Mouse (Mus musculus) kidney, adult 2 months (tissue): ENCODE results near the gene Abcb8.

ENCODE experiments used
- CTCF ChIP-seq: fragments of 200-500 bp; conservative IDR thresholded peaks from 2 replicates; pipeline ENCODE4 v1.5.1; 2011; ENCODE audit warnings: low read depth, mild to moderate bottlenecking, control low read depth, low read length, moderate library complexity, mixed read lengths; ENCODE audit not compliant: insufficient read depth, insufficient read length
- POLR2A ChIP-seq: fragments of 200-500 bp; IDR thresholded peaks from one replicate; pipeline ENCODE4 v1.6.1; 2011; ENCODE audit warnings: low read depth, low read length, control low read depth

GRCm38 (mm10) chr5:24452691-24453233 lies 59.3 kb downstream of the Abcb8 start:
- TF ChIP-seq CTCF (no peak), POLR2A (no peak)
